Mouse (Mus musculus): ENCODE measurements around the gene Prr23a2.

- no peak for TF ChIP-seq TAL1 (IDR thresholded peaks at IDR 0.05; ENCODE audit: low read length)
- no peak for TF ChIP-seq GATA1 (IDR thresholded peaks at IDR 0.05; ENCODE audit: low read length)
Observed at GRCm38 (mm10) chr9:98837537-98838074, 18.7 kb upstream of the Prr23a2 start.
